Mouse (Mus musculus): ENCODE data around the gene C1qc. TPM values are rescaled to one million over a fixed set of nuclear protein-coding genes. Genes with fewer than 3 reads are reported as not detected.

C1qc gene
- polyA plus RNA-seq, 1 experiment from 2014 or later: 48.6 TPM

DNA sequence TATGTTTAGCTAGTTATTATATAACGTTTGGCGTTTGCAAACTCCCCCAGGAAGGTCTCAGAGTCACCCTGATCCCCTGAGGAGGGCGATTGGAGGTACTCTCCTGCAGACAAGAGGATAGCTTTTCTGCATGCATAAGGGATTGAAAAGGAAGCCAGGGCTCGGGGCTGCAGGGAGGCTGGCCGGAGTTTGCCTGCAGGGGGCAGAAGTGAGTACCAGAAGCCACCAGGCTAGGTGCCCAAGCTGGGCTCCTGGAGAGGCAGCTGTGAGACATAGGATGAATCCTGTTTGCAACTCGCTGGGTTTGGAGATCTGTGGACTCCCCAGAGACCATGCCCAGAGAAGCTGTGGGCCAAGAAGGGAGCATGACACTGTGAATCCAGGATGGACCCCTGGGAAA is 37.8 kb downstream of the C1qc start:
- 40% methylated on average over 6 of the region's 6 CpGs for WGBS
- DNase-seq (ENCODE audit: low spot score): no peak

DNA sequence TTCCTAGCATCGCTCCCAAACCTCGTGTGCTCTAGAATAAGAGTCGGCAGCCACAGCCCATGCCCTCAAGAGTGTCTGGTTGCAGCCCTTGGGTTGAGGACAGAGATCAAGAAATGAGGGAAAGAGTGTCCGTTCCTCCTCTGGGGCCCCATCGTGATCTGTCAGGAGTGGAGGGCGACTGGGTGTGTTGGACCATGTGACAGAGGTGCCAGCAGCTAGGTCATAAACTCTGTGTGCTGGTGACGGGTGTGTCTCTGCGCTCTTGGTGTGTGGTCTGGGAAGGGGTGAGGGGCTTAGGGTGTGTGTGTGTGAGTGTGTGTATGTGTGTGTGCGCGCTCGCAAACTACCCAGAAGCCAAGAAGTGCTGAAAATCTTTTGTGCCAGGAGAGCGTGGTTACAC is 39.9 kb downstream of the C1qc start:
- H3K4me1 ChIP-seq (replicated peaks; ENCODE audit: control insufficient read depth, insufficient read depth): no peaks in the 10 kb centered on the region
- no peak overlapping the region for H3K4me2 ChIP-seq (replicated peaks; ENCODE audit: low read depth)
- H3K9me3 ChIP-seq (ENCODE audit: control insufficient read depth, low read length): no peaks in the 10 kb centered on the region
- no peak overlapping the region for H3K9ac ChIP-seq (ENCODE audit: low read length)
- no peaks in the 10 kb centered on the region for H3K36me3 ChIP-seq (ENCODE audit: control insufficient read depth, insufficient read depth, low read length)
- H3K4me3 ChIP-seq (ENCODE audit: low read depth, low read length): no peak overlapping the region
- 58% methylated on average over 12 of the region's 12 CpGs for WGBS
- DNase-seq (ENCODE audit: low spot score) (no peak), ATAC-seq (ENCODE audit: low FRiP score, low TSS enrichment) (no peak)
- H3K27me3 ChIP-seq (ENCODE audit: control insufficient read depth, insufficient read depth, low read length): no peaks in the 10 kb centered on the region
- TF ChIP-seq EP300 (optimal IDR thresholded peaks at IDR 0.05) (no peak), CTCF (IDR thresholded peaks at IDR 0.05; ENCODE audit: low read depth) (no peak)
- no peak overlapping the region for H3K27ac ChIP-seq (replicated peaks)

More for the DNA sequence above, 37.8 kb downstream of the C1qc start:
- no peaks in the 10 kb centered on the region for H3K4me1 ChIP-seq (replicated peaks; ENCODE audit: control insufficient read depth, insufficient read depth)
- no peak for ATAC-seq (ENCODE audit: low FRiP score, low TSS enrichment)
- no peak overlapping the region for H3K27ac ChIP-seq (replicated peaks)
- H3K36me3 ChIP-seq (ENCODE audit: control insufficient read depth, insufficient read depth, low read length): no peaks in the 10 kb centered on the region
- no peak overlapping the region for H3K9ac ChIP-seq (ENCODE audit: low read length)
- peak; percentile 57 for TF ChIP-seq CTCF (IDR thresholded peaks at IDR 0.05; ENCODE audit: low read depth)
- no peak for TF ChIP-seq EP300 (optimal IDR thresholded peaks at IDR 0.05)
- no peak overlapping the region for H3K4me3 ChIP-seq (ENCODE audit: low read depth, low read length)
- no peaks in the 10 kb centered on the region for H3K9me3 ChIP-seq (ENCODE audit: control insufficient read depth, low read length)
- H3K27me3 ChIP-seq (ENCODE audit: control insufficient read depth, insufficient read depth, low read length): no peaks in the 10 kb centered on the region
- no peak overlapping the region for H3K4me2 ChIP-seq (replicated peaks; ENCODE audit: low read depth)

DNA sequence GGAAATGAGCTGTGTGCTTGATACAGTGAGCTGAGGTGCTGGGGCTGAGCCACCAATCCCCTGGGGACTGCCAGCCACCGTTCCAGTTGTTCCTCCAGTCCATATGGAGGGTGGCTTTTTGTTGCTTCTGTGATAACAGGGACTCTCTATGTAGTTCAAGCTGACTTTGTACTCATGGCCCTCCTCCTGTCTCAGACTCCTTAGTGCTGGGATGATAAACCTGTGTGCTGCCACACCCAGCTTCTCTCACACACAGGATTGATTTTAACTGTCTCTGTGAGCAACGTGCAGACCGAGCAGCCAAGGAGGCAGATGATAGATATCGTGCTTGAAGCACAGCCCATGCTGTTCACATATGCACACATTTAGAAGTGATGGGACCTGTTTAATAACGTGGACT is 40.7 kb downstream of the C1qc start:
- no peak overlapping the region for H3K27ac ChIP-seq (replicated peaks)
- H3K4me1 ChIP-seq (replicated peaks; ENCODE audit: control insufficient read depth, insufficient read depth): no peaks in the 10 kb centered on the region
- H3K4me3 ChIP-seq (ENCODE audit: low read depth, low read length): no peak overlapping the region
- no peak overlapping the region for H3K4me2 ChIP-seq (replicated peaks; ENCODE audit: low read depth)
- no peak for ATAC-seq (ENCODE audit: low FRiP score, low TSS enrichment)
- H3K27me3 ChIP-seq (ENCODE audit: control insufficient read depth, insufficient read depth, low read length): no peaks in the 10 kb centered on the region
- TF ChIP-seq CTCF (IDR thresholded peaks at IDR 0.05; ENCODE audit: low read depth) (no peak), EP300 (optimal IDR thresholded peaks at IDR 0.05) (no peak)
- H3K9ac ChIP-seq (ENCODE audit: low read length): no peak overlapping the region
- no peaks in the 10 kb centered on the region for H3K36me3 ChIP-seq (ENCODE audit: control insufficient read depth, insufficient read depth, low read length)
- H3K9me3 ChIP-seq (ENCODE audit: control insufficient read depth, low read length): no peaks in the 10 kb centered on the region
- no peak for DNase-seq (ENCODE audit: low spot score)
- 45% methylated on average over 5 of the region's 5 CpGs for WGBS

DNA sequence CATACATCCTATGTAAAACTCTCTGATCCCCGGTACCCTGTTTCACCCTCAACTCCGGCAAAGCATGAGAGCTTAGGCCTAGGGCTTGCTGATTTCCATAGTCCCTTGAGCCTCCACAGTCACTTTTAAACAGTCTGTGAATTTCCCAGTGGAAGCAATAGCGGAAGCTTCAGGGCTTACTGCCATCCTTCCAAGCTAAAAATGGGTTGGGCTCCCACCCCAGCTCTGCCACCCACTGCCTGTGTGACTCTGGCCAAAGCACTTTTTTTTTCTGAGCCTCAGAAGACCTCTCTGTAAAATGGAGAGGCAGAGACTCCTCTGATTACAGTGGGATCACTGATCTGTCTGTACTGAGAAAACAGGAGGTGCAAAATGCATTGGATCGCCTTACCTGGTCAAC is 44.3 kb downstream of the C1qc start:
- no peaks in the 10 kb centered on the region for H3K9me3 ChIP-seq (ENCODE audit: control insufficient read depth, low read length)
- H3K9ac ChIP-seq (ENCODE audit: low read length): no peak overlapping the region
- no peak overlapping the region for H3K4me2 ChIP-seq (replicated peaks; ENCODE audit: low read depth)
- no peak overlapping the region for H3K27ac ChIP-seq (replicated peaks)
- H3K36me3 ChIP-seq (ENCODE audit: control insufficient read depth, insufficient read depth, low read length): no peaks in the 10 kb centered on the region
- no peak for TF ChIP-seq CTCF (IDR thresholded peaks at IDR 0.05; ENCODE audit: low read depth)
- no peak for TF ChIP-seq EP300 (optimal IDR thresholded peaks at IDR 0.05)
- no peaks in the 10 kb centered on the region for H3K4me1 ChIP-seq (replicated peaks; ENCODE audit: control insufficient read depth, insufficient read depth)
- no peak overlapping the region for H3K4me3 ChIP-seq (ENCODE audit: low read depth, low read length)
- 68% methylated on average over 4 of the region's 4 CpGs for WGBS
- no peaks in the 10 kb centered on the region for H3K27me3 ChIP-seq (ENCODE audit: control insufficient read depth, insufficient read depth, low read length)
- DNase-seq (ENCODE audit: low spot score) (no peak), ATAC-seq (ENCODE audit: low FRiP score, low TSS enrichment) (no peak)

DNA sequence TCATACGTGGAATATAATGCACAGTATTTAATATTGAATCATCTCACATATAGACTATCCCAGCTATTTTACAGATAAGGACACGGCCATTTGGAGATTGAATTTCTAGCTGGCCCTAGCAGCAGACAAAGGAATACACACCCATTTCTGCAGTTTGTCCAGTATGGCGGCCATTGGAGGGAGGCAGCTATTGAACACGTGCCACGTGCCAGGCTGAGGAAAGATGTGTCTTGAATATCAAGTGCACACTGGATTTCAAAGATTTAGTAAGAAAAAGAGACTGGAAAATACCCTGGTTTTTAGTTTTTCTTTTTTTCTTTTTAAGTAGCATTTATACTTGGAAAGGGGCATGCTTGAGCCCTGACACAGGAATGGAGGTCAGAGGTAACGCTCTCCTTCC is 45.7 kb downstream of the C1qc start:
- no peaks in the 10 kb centered on the region for H3K36me3 ChIP-seq (ENCODE audit: control insufficient read depth, insufficient read depth, low read length)
- no peak for TF ChIP-seq EP300 (optimal IDR thresholded peaks at IDR 0.05)
- TF ChIP-seq CTCF (IDR thresholded peaks at IDR 0.05; ENCODE audit: low read depth): no peak
- no peak overlapping the region for H3K4me3 ChIP-seq (ENCODE audit: low read depth, low read length)
- no peaks in the 10 kb centered on the region for H3K9me3 ChIP-seq (ENCODE audit: control insufficient read depth, low read length)
- no peak for ATAC-seq (ENCODE audit: low FRiP score, low TSS enrichment)
- no peak overlapping the region for H3K9ac ChIP-seq (ENCODE audit: low read length)
- H3K27me3 ChIP-seq (ENCODE audit: control insufficient read depth, insufficient read depth, low read length): no peaks in the 10 kb centered on the region
- H3K4me1 ChIP-seq (replicated peaks; ENCODE audit: control insufficient read depth, insufficient read depth): no peaks in the 10 kb centered on the region
- WGBS: 66% methylated on average over 6 of the region's 6 CpGs
- H3K4me2 ChIP-seq (replicated peaks; ENCODE audit: low read depth): no peak overlapping the region
- DNase-seq (ENCODE audit: low spot score): no peak
- H3K27ac ChIP-seq (replicated peaks): no peak overlapping the region

DNA sequence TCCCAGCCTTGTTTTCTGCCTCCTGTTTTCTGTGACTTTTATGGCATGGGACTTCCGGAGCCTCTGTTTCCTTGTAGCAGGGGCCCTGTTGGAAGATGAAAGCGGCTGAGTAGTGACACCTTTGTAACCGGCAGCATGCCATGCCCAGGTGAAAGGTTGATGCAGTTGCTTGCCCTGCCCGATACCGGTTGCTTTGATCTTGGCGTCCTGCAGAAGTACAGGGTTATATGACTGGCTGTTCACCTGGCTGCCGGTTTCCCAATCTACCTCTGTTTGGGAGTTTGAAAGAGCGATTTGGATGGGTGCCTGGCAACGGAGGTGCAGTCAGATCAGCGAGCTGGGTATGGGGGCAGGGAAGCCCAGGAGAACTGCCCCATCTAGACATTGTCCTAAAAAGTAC is 50.1 kb downstream of the C1qc start:
- Histone ChIP-seq H3K27ac (replicated peaks) (no peak overlapping the region), H3K4me2 (replicated peaks; ENCODE audit: low read depth) (no peak overlapping the region), H3K9me3 (ENCODE audit: control insufficient read depth, low read length) (no peaks in the 10 kb centered on the region), H3K9ac (ENCODE audit: low read length) (no peak overlapping the region), H3K36me3 (ENCODE audit: control insufficient read depth, insufficient read depth, low read length) (no peaks in the 10 kb centered on the region), H3K27me3 (ENCODE audit: control insufficient read depth, insufficient read depth, low read length) (no peaks in the 10 kb centered on the region), H3K4me3 (ENCODE audit: low read depth, low read length) (no peak overlapping the region), H3K4me1 (replicated peaks; ENCODE audit: control insufficient read depth, insufficient read depth) (no peaks in the 10 kb centered on the region)
- peak; percentile 70 for ATAC-seq (ENCODE audit: low FRiP score, low TSS enrichment)
- peak; percentile 71 for DNase-seq (ENCODE audit: low spot score)
- no peak for TF ChIP-seq EP300 (optimal IDR thresholded peaks at IDR 0.05)
- TF ChIP-seq CTCF (IDR thresholded peaks at IDR 0.05; ENCODE audit: low read depth): no peak
- WGBS: 55% methylated on average over 10 of the region's 10 CpGs

Measured in stomach, postnatal 0 days (tissue).